Mouse (Mus musculus) MEL (cell line): ENCODE data around the gene Syne2. TPM values are rescaled to one million over a fixed set of nuclear protein-coding genes. Genes with fewer than 3 reads are reported as not detected.

Experiments used
- DNase-seq: peaks from one replicate; pipeline ENCODE4 v3.0.0; 2011; ENCODE audit warnings: low read depth, low spot score
- H3K27ac ChIP-seq: 2 replicates; pipeline ENCODE4 v1.5.1; 2012; ENCODE audit warnings: low read depth, mild to moderate bottlenecking, control low read depth, low read length, moderate library complexity; ENCODE audit not compliant: control insufficient read depth
- H3K27me3 ChIP-seq, 2 experiments: fragments of 150-350 bp in 1 of 2; sonication (generic) in 1 of 2; 2 replicates each; pipeline ENCODE4 v1.6.1; 2012; ENCODE audit warnings: low read length in 2 of 2, mild to moderate bottlenecking in 2 of 2, improper control_type of control experiment in 1 of 2, moderate library complexity in 1 of 2; ENCODE audit not compliant: insufficient read depth in 2 of 2, control insufficient read depth in 1 of 2
- H3K36me3 ChIP-seq, 2 experiments: 2 replicates each; pipeline ENCODE4 v1.6.1; 2012 to 2014; ENCODE audit warnings: low read length in 2 of 2, improper control_type of control experiment in 1 of 2, inconsistent platforms in 1 of 2, mild to moderate bottlenecking in 1 of 2; ENCODE audit not compliant: insufficient read depth in 2 of 2, control insufficient read depth in 1 of 2
- H3K4me1 ChIP-seq, 2 experiments: fragments of 150-350 bp in 1 of 2; sonication (generic) in 1 of 2; 2 replicates each; pipeline ENCODE4 v1.6.1; 2012; ENCODE audit warnings: low read length in 2 of 2, improper control_type of control experiment in 1 of 2, mild to moderate bottlenecking in 1 of 2; ENCODE audit not compliant: insufficient read depth in 2 of 2, control insufficient read depth in 1 of 2
- H3K4me3 ChIP-seq, 2 experiments: fragments of 150-350 bp in 1 of 2; sonication (generic) in 1 of 2; 2 replicates each; pipeline ENCODE4 v1.5.1; 2012; ENCODE audit warnings: low read depth in 2 of 2, low read length in 2 of 2, mild to moderate bottlenecking in 2 of 2, moderate library complexity in 2 of 2, control low read depth in 1 of 2, improper control_type of control experiment in 1 of 2; ENCODE audit not compliant: control insufficient read depth in 1 of 2, insufficient read depth in 1 of 2
- H3K79me2 ChIP-seq: 2 replicates; pipeline ENCODE4 v1.6.1; 2012; ENCODE audit warnings: mild to moderate bottlenecking, low read length, moderate library complexity; ENCODE audit not compliant: control insufficient read depth, poor library complexity, insufficient read depth
- H3K9ac ChIP-seq: 2 replicates; pipeline ENCODE4 v1.6.1; 2012; ENCODE audit warnings: low read depth, mild to moderate bottlenecking, control low read depth, low read length, moderate library complexity; ENCODE audit not compliant: control insufficient read depth, poor library complexity, severe bottlenecking
- H3K9me3 ChIP-seq: fragments of 150-350 bp; sonication (generic); replicated peaks from 2 replicates; pipeline ENCODE4 v1.6.1; 2012; ENCODE audit warnings: mild to moderate bottlenecking, low read length, improper control_type of control experiment, moderate library complexity; ENCODE audit not compliant: insufficient read depth
- BHLHE40 ChIP-seq: IDR thresholded peaks from 2 replicates; pipeline ENCODE4 v1.6.1; 2012; ENCODE audit warnings: low read depth, mild to moderate bottlenecking, inconsistent platforms, low read length, improper control_type of control experiment, borderline replicate concordance
- CHD1 ChIP-seq: IDR thresholded peaks from 2 replicates; pipeline ENCODE4 v1.6.1; 2012; ENCODE audit warnings: low read depth, mild to moderate bottlenecking, inconsistent platforms, low read length, improper control_type of control experiment
- CHD2 ChIP-seq: IDR thresholded peaks from 2 replicates; pipeline ENCODE4 v1.6.1; 2011; ENCODE audit warnings: low read length, improper control_type of control experiment
- CTCF ChIP-seq, 3 experiments: IDR thresholded peaks in 2 of 3; conservative IDR thresholded peaks in 1 of 3; 2 replicates each; pipeline ENCODE4 v1.5.1; 2011 to 2012; ENCODE audit warnings: low read length in 3 of 3, low read depth in 2 of 3, mild to moderate bottlenecking in 2 of 3, improper control_type of control experiment in 1 of 3, inconsistent platforms in 1 of 3, mixed read lengths in 1 of 3, moderate library complexity in 1 of 3; ENCODE audit not compliant: control insufficient read depth in 1 of 3, insufficient read depth in 1 of 3, poor library complexity in 1 of 3, severe bottlenecking in 1 of 3
- EP300 ChIP-seq, 2 experiments: IDR thresholded peaks; 2 replicates each; pipeline ENCODE4 v1.6.1; 2011; ENCODE audit warnings: improper control_type of control experiment in 2 of 2, low read length in 2 of 2, low read depth in 1 of 2, mild to moderate bottlenecking in 1 of 2
- GABPA ChIP-seq: IDR thresholded peaks from 2 replicates; pipeline ENCODE4 v1.6.1; 2012; ENCODE audit warnings: low read depth, mild to moderate bottlenecking, inconsistent platforms, low read length, improper control_type of control experiment, moderate library complexity
- GATA1 ChIP-seq: IDR thresholded peaks from 2 replicates; pipeline ENCODE4 v1.6.1; 2011; ENCODE audit warnings: low read depth, low read length, improper control_type of control experiment
- MAFK ChIP-seq: IDR thresholded peaks from 2 replicates; pipeline ENCODE4 v1.6.1; 2011; ENCODE audit warnings: low read depth, mild to moderate bottlenecking, low read length, improper control_type of control experiment, borderline replicate concordance
- MAZ ChIP-seq: IDR thresholded peaks from 2 replicates; pipeline ENCODE4 v1.6.1; 2012; ENCODE audit warnings: low read depth, mild to moderate bottlenecking, inconsistent platforms, low read length, improper control_type of control experiment
- MEF2A ChIP-seq: IDR thresholded peaks from 2 replicates; pipeline ENCODE4 v1.6.1; 2014; ENCODE audit warnings: low read depth, mild to moderate bottlenecking, inconsistent platforms, low read length, improper control_type of control experiment; ENCODE audit not compliant: poor library complexity, insufficient replicate concordance, severe bottlenecking; ENCODE audit errors: extremely low read depth
- MYC ChIP-seq: IDR thresholded peaks from 2 replicates; pipeline ENCODE4 v1.6.1; 2011; ENCODE audit warnings: low read depth, mild to moderate bottlenecking, low read length, improper control_type of control experiment, moderate library complexity
- NRF1 ChIP-seq: IDR thresholded peaks from 2 replicates; pipeline ENCODE4 v1.6.1; 2014; ENCODE audit warnings: low read depth, mild to moderate bottlenecking, inconsistent platforms, low read length, improper control_type of control experiment, moderate library complexity; ENCODE audit not compliant: poor library complexity, insufficient read depth, severe bottlenecking
- POLR2A ChIP-seq, 2 experiments: IDR thresholded peaks; 2 replicates each; pipeline ENCODE4 v1.6.1; 2011 to 2012; ENCODE audit warnings: low read length in 2 of 2, mild to moderate bottlenecking in 2 of 2, control low read depth in 1 of 2, improper control_type of control experiment in 1 of 2, low read depth in 1 of 2, moderate library complexity in 1 of 2; ENCODE audit not compliant: control insufficient read depth in 1 of 2, insufficient read depth in 1 of 2, poor library complexity in 1 of 2
- POLR2AphosphoS5 ChIP-seq: IDR thresholded peaks from 2 replicates; pipeline ENCODE4 v1.6.1; 2012; ENCODE audit warnings: low read depth, borderline replicate concordance, mild to moderate bottlenecking, inconsistent platforms, low read length, moderate library complexity, mixed read lengths
- RAD21 ChIP-seq: IDR thresholded peaks from 2 replicates; pipeline ENCODE4 v1.6.1; 2011; ENCODE audit warnings: mild to moderate bottlenecking, low read depth, low read length, improper control_type of control experiment
- RCOR1 ChIP-seq: IDR thresholded peaks from 2 replicates; pipeline ENCODE4 v1.6.1; 2012; ENCODE audit warnings: low read depth, mild to moderate bottlenecking, inconsistent platforms, low read length, improper control_type of control experiment
- SMC3 ChIP-seq: IDR thresholded peaks from 2 replicates; pipeline ENCODE4 v1.6.1; 2011; ENCODE audit warnings: low read depth, low read length, improper control_type of control experiment
- TCF12 ChIP-seq: IDR thresholded peaks from 2 replicates; pipeline ENCODE4 v1.6.1; 2014; ENCODE audit warnings: low read depth, mild to moderate bottlenecking, inconsistent platforms, low read length, improper control_type of control experiment, moderate library complexity
- USF1 ChIP-seq: IDR thresholded peaks from 2 replicates; pipeline ENCODE4 v1.6.1; 2014; ENCODE audit warnings: low read depth, mild to moderate bottlenecking, inconsistent platforms, low read length, improper control_type of control experiment, moderate library complexity
- USF2 ChIP-seq, 2 experiments: IDR thresholded peaks; 2 replicates each; pipeline ENCODE4 v1.6.1; 2011 to 2012; ENCODE audit warnings: improper control_type of control experiment in 2 of 2, low read length in 2 of 2, borderline replicate concordance in 1 of 2, inconsistent platforms in 1 of 2, low read depth in 1 of 2, mild to moderate bottlenecking in 1 of 2; ENCODE audit not compliant: insufficient read depth in 1 of 2
- ZC3H11A ChIP-seq: IDR thresholded peaks from 2 replicates; pipeline ENCODE4 v1.6.1; 2012; ENCODE audit warnings: low read depth, mild to moderate bottlenecking, inconsistent platforms, low read length, improper control_type of control experiment
- ZMIZ1 ChIP-seq: IDR thresholded peaks from 2 replicates; pipeline ENCODE4 v1.6.1; 2012; ENCODE audit warnings: low read depth, mild to moderate bottlenecking, inconsistent platforms, low read length, improper control_type of control experiment, moderate library complexity
- polyA plus RNA-seq, 2 experiments: library from polyadenylated mRNA; stranded (reverse) in 1 of 2; unstranded in 1 of 2; fragments of >175 nt in 1 of 2; fragments of >200 nt in 1 of 2; gene quantifications; 2 replicates each; pipeline versions ENCODE4 v1.2.1 to v1.2.4; 2012; ENCODE audit warnings: low replicate concordance in 2 of 2, low read depth in 1 of 2; ENCODE audit not compliant: insufficient read length in 2 of 2, insufficient read depth in 1 of 2, missing spikeins in 1 of 2
- total RNA-seq: library from RNA; depleted of rRNA; stranded (reverse); fragments of 300-350 nt; gene quantifications from 2 replicates; pipeline ENCODE4 v1.2.3, GENCODE M21; 2012

Syne2 gene
- total and polyA plus RNA-seq, 3 experiments = 0.06 to 0.15 TPM; not detected in 1

GRCm38 (mm10) chr12:75819481-75819880 is 1.5 kb downstream of the Syne2 start:
- no peak for DNase-seq
- no peak overlapping the region for H3K4me3 ChIP-seq
- no peak overlapping the region for H3K9ac ChIP-seq
- H3K36me3 ChIP-seq = no peaks in the 10 kb centered on the region
- no peak for TF ChIP-seq POLR2A (IDR thresholded peaks at IDR 0.05; ENCODE audit: control insufficient read depth in 1 of 2, insufficient read depth in 1 of 2, low read depth in 1 of 2, low read length in 2 of 2, poor library complexity in 1 of 2)
- no peak for TF ChIP-seq NRF1
- TF ChIP-seq CTCF (IDR thresholded peaks at IDR 0.05 in 2 of 3, conservative IDR thresholded peaks at IDR 0.05 in 1 of 3; ENCODE audit: control insufficient read depth in 1 of 3, insufficient read depth in 1 of 3, low read depth in 2 of 3, low read length in 3 of 3, poor library complexity in 1 of 3, severe bottlenecking in 1 of 3) = no peak
- no peak for TF ChIP-seq USF1
- TF ChIP-seq MEF2A = no peak
- TF ChIP-seq ZMIZ1 = no peak
- TF ChIP-seq BHLHE40 = no peak
- no peak for TF ChIP-seq MAZ
- TF ChIP-seq CHD1 = no peak
- TF ChIP-seq RCOR1 = no peak
- no peak for TF ChIP-seq GATA1
- no peak for TF ChIP-seq TCF12
- no peak for TF ChIP-seq ZC3H11A
- TF ChIP-seq RAD21 = no peak
- TF ChIP-seq GABPA = no peak
- H3K27ac ChIP-seq = no peak overlapping the region
- H3K79me2 ChIP-seq = no peaks in the 10 kb centered on the region
- H3K4me1 ChIP-seq = no peaks in the 10 kb centered on the region
- peaks cover 0 to 1% of the 10 kb centered on the region in 2 experiments; a peak in 3 of 4 replicates for H3K27me3 ChIP-seq
- no peaks in the 10 kb centered on the region for H3K9me3 ChIP-seq

- Histone ChIP-seq H3K4me3 (no peak overlapping the region), H3K9ac (no peak overlapping the region), H3K27ac (no peak overlapping the region), H3K4me1 (no peaks in the 10 kb centered on the region)
- DNase-seq = no peak
- TF ChIP-seq MAFK (no peak), NRF1 (no peak), POLR2AphosphoS5 (no peak), EP300 (IDR thresholded peaks at IDR 0.05; ENCODE audit: low read depth in 1 of 2, low read length in 2 of 2) (no peak), POLR2A (IDR thresholded peaks at IDR 0.05; ENCODE audit: control insufficient read depth in 1 of 2, insufficient read depth in 1 of 2, low read depth in 1 of 2, low read length in 2 of 2, poor library complexity in 1 of 2) (no peak), SMC3 (no peak), BHLHE40 (no peak), GATA1 (no peak), MYC (no peak), RAD21 (no peak), CHD2 (no peak), USF2 (IDR thresholded peaks at IDR 0.05; ENCODE audit: borderline replicate concordance in 1 of 2, insufficient read depth in 1 of 2, low read depth in 1 of 2, low read length in 2 of 2) (no peak)
- TF ChIP-seq, all 39 proteins: peak for 0
- Histone ChIP-seq H3K27me3 (peaks cover 1% of the 10 kb centered on the region in 2 experiments; a peak in 3 of 4 replicates), H3K79me2 (no peaks in the 10 kb centered on the region), H3K36me3 (no peaks in the 10 kb centered on the region), H3K9me3 (no peaks in the 10 kb centered on the region)
Measured at GRCm38 (mm10) chr12:75820216-75820615, 2.3 kb downstream of the Syne2 start.
